ENCODE assay signal across 27 mouse cellular contexts in the genomic region with DNA sequence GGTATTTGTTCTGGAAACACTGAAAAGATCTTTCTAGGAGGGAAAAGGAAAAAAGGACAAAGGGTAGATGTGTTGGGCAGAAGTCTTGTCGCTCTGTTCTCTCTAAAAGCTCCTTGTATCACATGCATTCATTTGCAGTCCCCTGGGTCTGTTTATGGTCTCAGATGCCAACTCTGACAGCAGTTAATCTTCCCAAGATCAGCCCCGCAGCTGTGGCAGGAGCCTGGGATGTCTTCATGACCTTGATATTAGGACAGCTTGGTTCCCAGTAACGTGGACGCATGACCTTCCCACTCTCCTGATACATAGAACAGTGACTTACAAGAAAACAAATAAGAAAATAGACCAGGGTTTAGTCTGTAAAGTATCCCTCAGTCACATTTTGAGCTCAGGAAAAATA. TPM values are rescaled to one million over a fixed set of nuclear protein-coding genes. Genes with fewer than 3 reads are reported as not detected.
DNase-seq lines count a peak whose midpoint lies in the region; TF ChIP-seq lines count a peak whose summit lies in the region.
"Had no signal": no experiment of that assay in that cellular context is flagged by ENCODE, and none has a peak within 500 bp of the region (broad histone marks: within the 10 kb centered on the region; RNA-seq: fewer than 3 reads in every experiment).

No protein-coding gene starts in this region.

- 57% methylated on average over 4 of the region's 4 CpGs for WGBS in kidney, adult 2 months

- no peak overlapping the region for H3K4me3 ChIP-seq in kidney, adult 2 months (ENCODE audit: insufficient read depth, low read depth, low read length)
- no peak overlapping the region for H3K4me3 ChIP-seq in brown adipose tissue, adult 24 weeks (ENCODE audit: insufficient read depth, low read depth, low read length)
- H3K4me3 ChIP-seq: embryonic facial prominence, embryonic 12.5 days; forebrain, embryonic 10.5 days; heart, embryonic 12.5 days; hindbrain, embryonic 10.5 days; limb, embryonic 12.5 days; liver, embryonic 15.5 days; neural tube, embryonic 13.5 days; stomach, embryonic 15.5 days had no signal

- no peaks in the 10 kb centered on the region; the same call in 1 of the 2 replicates for H3K4me1 ChIP-seq in kidney, adult 2 months (ENCODE audit: control insufficient read depth, insufficient read depth, low read length)
- no peaks in the 10 kb centered on the region for H3K4me1 ChIP-seq in brown adipose tissue, adult 24 weeks (ENCODE audit: control insufficient read depth, insufficient read depth, insufficient read length, low read length)
- H3K4me1 ChIP-seq: embryonic facial prominence, embryonic 12.5 days; forebrain, embryonic 10.5 days; hindbrain, embryonic 10.5 days; limb, embryonic 12.5 days; liver, embryonic 15.5 days; stomach, embryonic 15.5 days had no signal

- peak; percentile 36 for DNase-seq in gastrocnemius, postnatal 25 days
- no peak for DNase-seq in gastrocnemius, postnatal 10 days
- no peak for DNase-seq in kidney, adult 2 months
- DNase-seq in kidney, postnatal 36 days: no peak
- peak; percentile 25 for DNase-seq in retina, embryonic 14.5 days (ENCODE audit: low spot score)
- DNase-seq in thymus, postnatal 25 days: no peak
- DNase-seq in adrenal gland, adult 8-10 months: no peak
- DNase-seq: adrenal gland, postnatal 25 days; B cell, adult 2 months; cerebellum, adult 18-20 months; forebrain, postnatal 0 days; heart, postnatal 10 days; kidney, adult 9 months; kidney, postnatal 10 days; layer of hippocampus, adult 9-11 months; lung, embryonic 14.5 days; lung, postnatal 14 days; right cerebral cortex, postnatal 14 days had no signal

- 0 out of 2 replicates have a peak overlapping the region, but pooled peaks have one; percentile 51 for H3K27ac ChIP-seq in kidney, adult 2 months (ENCODE audit: insufficient read depth, low read depth, low read length)
- H3K27ac ChIP-seq in brown adipose tissue, adult 24 weeks (replicated peaks; ENCODE audit: low read depth, low read length): 0 out of 2 replicates have a peak overlapping the region, but pooled peaks have one; percentile 10
- H3K27ac ChIP-seq: embryonic facial prominence, embryonic 12.5 days; forebrain, embryonic 10.5 days; hindbrain, embryonic 10.5 days; limb, embryonic 12.5 days; liver, embryonic 15.5 days; neural tube, embryonic 13.5 days; stomach, embryonic 15.5 days had no signal

- no peak for TF ChIP-seq POLR2A in kidney, adult 2 months (IDR thresholded peaks at IDR 0.05; ENCODE audit: low read depth, low read length)

- no peak for TF ChIP-seq CTCF in kidney, adult 2 months (conservative IDR thresholded peaks at IDR 0.05; ENCODE audit: insufficient read depth, insufficient read length, low read depth, low read length)

- no peaks in the 10 kb centered on the region for H3K36me3 ChIP-seq in kidney, adult 2 months (ENCODE audit: control insufficient read depth, insufficient read depth, low read length)
- H3K36me3 ChIP-seq: embryonic facial prominence, embryonic 12.5 days; forebrain, embryonic 10.5 days; heart, embryonic 12.5 days; hindbrain, embryonic 10.5 days; limb, embryonic 12.5 days; liver, embryonic 15.5 days; neural tube, embryonic 13.5 days; stomach, embryonic 15.5 days had no signal

- H3K27me3 ChIP-seq in kidney, adult 2 months (replicated peaks; ENCODE audit: control insufficient read depth, insufficient read depth, low read length): no peaks in the 10 kb centered on the region
- H3K27me3 ChIP-seq: embryonic facial prominence, embryonic 12.5 days; heart, embryonic 12.5 days; liver, embryonic 15.5 days; neural tube, embryonic 13.5 days; stomach, embryonic 15.5 days had no signal

RNA-seq across cellular contexts. Expression of a gene that starts 36.7 kb away (rescaled TPM):
- total RNA-seq in gastrocnemius, postnatal 25 days (2021): 100 to 1,000 TPM; 422 to 535 TPM
- 100 to 1,000 TPM; 187 to 199 TPM for total RNA-seq in gastrocnemius, postnatal 10 days (2021)
- polyA plus RNA-seq in kidney, adult 2 months (2012; rRNA removed): 72.2 and 78.4 TPM in 2 replicates
- polyA plus RNA-seq in brown adipose tissue, adult 24 weeks (2012; ENCODE audit: insufficient read depth, insufficient read length, missing spikeins): 14.0 and 17.9 TPM in 2 replicates
- total RNA-seq in adrenal gland, adult 8-10 months (2022): 10 to 100 TPM; 38.1 to 63.0 (median 49.3) TPM

RNA-seq across cellular contexts. Expression of a gene that starts 41.1 kb away (rescaled TPM):
- total RNA-seq in gastrocnemius, postnatal 25 days (2021): 10 to 100 TPM; 25.8 to 26.5 TPM
- 10 to 100 TPM; 36.7 to 39.1 TPM for total RNA-seq in gastrocnemius, postnatal 10 days (2021)
- polyA plus RNA-seq in kidney, adult 2 months (2012; rRNA removed): 39.8 and 44.4 TPM in 2 replicates
- polyA plus RNA-seq in brown adipose tissue, adult 24 weeks (2012; ENCODE audit: insufficient read depth, insufficient read length, missing spikeins): 38.7 and 51.2 TPM in 2 replicates
- 10 to 100 TPM; 70.1 to 87.9 (median 80.8) TPM for total RNA-seq in adrenal gland, adult 8-10 months (2022)

Comparison
In these comparisons a context has a peak if more than half of its experiments do, and no peak if none do; other contexts are left out.
1. DNase-seq: peak in gastrocnemius, postnatal 25 days (single experiment) and retina, embryonic 14.5 days (single experiment); none in gastrocnemius, postnatal 10 days (single experiment), kidney, adult 2 months (single experiment), kidney, postnatal 36 days (0 of 2), thymus, postnatal 25 days (single experiment) and adrenal gland, adult 8-10 months (single experiment).